Mouse (Mus musculus): Measurements from ENCODE around the gene Arhgap10. TPM values are rescaled to one million over a fixed set of nuclear protein-coding genes. Genes with fewer than 3 reads are reported as not detected.
A peak's percentile ranks its signal among the peaks of the same experiment; 100 is the strongest.

Arhgap10 gene
- polyA plus RNA-seq (2012; rRNA removed): 22.2 and 22.4 TPM in 2 replicates

DNA sequence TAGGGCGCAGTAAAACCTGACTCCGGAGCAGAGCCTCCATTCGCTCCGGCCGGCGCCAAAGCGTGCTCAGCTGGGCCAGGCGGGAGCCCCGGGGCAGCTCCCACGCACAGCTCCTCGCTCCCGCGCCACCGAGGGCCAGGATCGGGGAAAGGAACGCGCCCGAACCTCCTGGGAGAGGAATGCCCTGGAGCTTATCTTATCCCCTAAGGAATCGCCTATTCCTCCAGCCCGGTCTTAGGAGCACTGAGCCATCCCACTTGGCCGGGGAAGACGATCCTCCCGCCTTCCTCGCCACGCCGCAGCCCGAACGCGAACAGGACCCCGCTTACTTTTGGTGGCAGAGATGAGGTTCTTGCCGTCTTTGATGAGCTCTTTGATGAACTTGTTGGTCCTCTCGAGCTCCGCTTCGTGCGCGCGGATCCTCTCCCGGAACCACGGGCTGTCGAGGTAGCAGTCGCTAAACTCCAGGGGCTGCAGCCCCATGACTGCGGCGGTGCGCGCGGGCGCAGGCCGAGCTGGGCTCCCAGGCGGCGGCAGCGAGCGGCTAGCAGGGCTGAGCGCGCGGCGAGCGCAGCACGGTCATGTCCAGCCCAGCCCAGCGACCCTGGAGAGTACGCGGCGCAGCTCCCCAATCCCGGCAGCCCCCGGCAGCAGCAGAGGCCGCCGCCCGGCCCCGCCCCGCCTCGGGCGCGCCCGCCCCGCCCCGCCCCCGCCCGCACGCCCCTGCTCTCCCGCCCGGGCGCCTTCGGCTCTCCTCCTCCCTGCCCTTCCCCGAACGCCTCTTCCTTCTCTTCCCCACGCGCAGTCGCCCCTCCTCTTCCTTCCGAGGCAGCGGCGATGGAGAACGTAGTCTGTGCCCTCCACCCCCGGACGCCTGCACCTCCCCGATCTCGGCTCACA is at the start of gene Arhgap10:
Arhgap10 (minus strand) TSS at position 653 of the 900 bp plus-strand sequence.
- peak within 1 kb of the TSS; percentile 96 for H3K4me3 ChIP-seq (ENCODE audit: insufficient read depth, low read length)
- no peak for TF ChIP-seq CTCF (IDR thresholded peaks at IDR 0.05; ENCODE audit: extremely low read depth, insufficient read depth, low read length)
- TF ChIP-seq POLR2A (IDR thresholded peaks at IDR 0.05; ENCODE audit: extremely low read depth, insufficient read depth, low read length): peak; percentile 4; the same call in 1 of the 2 replicates
- peaks cover 3% of the 10 kb centered on the region for H3K4me1 ChIP-seq (ENCODE audit: control insufficient read depth, insufficient read depth, low read length)
- peak within 1 kb of the TSS; percentile 86; the same call in 1 of the 2 replicates for H3K27ac ChIP-seq (ENCODE audit: insufficient read depth, low read length)

DNA sequence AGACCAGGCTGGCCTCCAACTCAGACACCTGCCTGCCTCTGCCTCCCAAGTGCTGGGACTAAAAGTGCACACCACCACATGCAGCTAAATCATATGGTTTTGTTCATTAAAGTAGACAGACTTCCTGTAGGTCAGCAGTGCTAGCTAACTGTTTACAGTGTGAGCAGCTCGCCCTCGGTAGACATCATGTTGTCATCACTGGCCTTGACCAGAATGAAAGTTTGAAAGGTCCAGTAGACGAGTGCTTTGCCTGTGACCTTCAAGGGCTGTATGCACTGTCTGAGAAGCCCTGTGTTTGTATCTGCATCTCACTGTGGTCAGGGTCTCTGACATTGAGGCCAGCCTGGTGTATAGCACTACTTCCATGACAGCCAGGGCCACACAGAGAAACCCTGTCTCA is 43.7 kb upstream of the Arhgap10 start:
- Histone ChIP-seq H3K4me3 (ENCODE audit: insufficient read depth, low read length) (no peak overlapping the region), H3K4me1 (ENCODE audit: control insufficient read depth, insufficient read depth, low read length) (no peaks in the 10 kb centered on the region), H3K27ac (ENCODE audit: insufficient read depth, low read length) (no peak overlapping the region)
- no peak for TF ChIP-seq POLR2A (IDR thresholded peaks at IDR 0.05; ENCODE audit: extremely low read depth, insufficient read depth, low read length)
- TF ChIP-seq CTCF (IDR thresholded peaks at IDR 0.05; ENCODE audit: extremely low read depth, insufficient read depth, low read length): no peak

DNA sequence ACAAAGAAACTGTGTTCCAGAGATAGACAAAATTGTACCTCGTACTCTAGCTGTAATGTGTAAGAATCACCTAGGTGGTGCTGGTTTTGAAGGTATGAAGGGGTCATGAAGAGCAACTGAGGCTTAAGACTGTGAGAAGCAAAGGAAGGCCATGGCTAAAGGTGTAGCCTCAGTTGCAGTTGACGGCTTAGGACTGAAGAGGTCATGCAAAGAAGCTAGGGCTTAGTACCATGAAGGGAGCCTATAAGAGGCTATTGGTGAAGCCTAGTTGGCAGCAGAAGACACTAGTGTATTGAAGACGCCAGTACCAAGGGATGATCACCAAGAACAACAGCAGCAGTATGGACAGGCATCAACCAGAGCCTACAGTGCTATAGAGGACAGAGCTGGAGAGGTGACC is 34.7 kb upstream of the Arhgap10 start:
- TF ChIP-seq CTCF (IDR thresholded peaks at IDR 0.05; ENCODE audit: extremely low read depth, insufficient read depth, low read length) (no peak), POLR2A (IDR thresholded peaks at IDR 0.05; ENCODE audit: extremely low read depth, insufficient read depth, low read length) (no peak)
- H3K27ac ChIP-seq (ENCODE audit: insufficient read depth, low read length): no peak overlapping the region

DNA sequence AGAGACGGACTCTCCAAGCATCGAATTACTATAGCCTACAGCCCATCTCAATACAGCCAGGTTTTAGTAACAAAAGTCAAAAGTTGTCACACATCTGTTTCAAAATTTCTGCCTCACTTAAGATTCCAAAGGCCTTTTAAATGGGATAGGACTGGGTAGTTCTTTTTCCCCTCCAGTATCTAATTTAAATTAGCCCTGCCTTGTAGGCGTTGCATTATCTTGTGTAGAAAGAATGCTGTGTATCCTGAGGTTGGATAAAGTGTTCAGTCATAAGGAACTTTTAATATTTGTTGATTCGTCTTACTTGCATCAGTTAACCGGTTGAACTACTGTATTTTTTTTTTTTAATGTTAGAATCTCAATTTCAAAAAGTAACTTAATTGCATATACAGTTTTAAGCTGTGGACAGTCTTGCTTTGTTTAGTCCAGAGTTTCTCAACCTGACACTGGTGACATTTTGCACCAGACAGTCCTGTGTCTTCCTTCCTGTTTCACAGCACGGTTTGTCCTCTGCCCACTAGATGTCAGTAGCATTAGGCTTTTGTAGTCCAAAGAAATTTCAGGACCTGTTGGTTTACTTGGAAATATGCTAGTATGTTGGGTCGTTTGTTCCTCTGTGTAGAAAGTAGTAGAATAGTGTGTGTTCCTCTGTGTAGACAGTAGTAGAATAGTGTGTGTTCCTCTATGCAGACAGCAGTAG is 32.3 kb upstream of the Arhgap10 start:
- TF ChIP-seq CTCF (IDR thresholded peaks at IDR 0.05; ENCODE audit: extremely low read depth, insufficient read depth, low read length) (peak; percentile 46; the same call in 1 of the 2 replicates), POLR2A (IDR thresholded peaks at IDR 0.05; ENCODE audit: extremely low read depth, insufficient read depth, low read length) (no peak)
- H3K4me1 ChIP-seq (ENCODE audit: control insufficient read depth, insufficient read depth, low read length): no peaks in the 10 kb centered on the region; the same call in none of the 2 replicates
- peak overlapping the region; percentile 73; the same call in 1 of the 2 replicates for H3K27ac ChIP-seq (ENCODE audit: insufficient read depth, low read length)

More for the DNA sequence above, 34.7 kb upstream of the Arhgap10 start:
- H3K4me1 ChIP-seq (ENCODE audit: control insufficient read depth, insufficient read depth, low read length): no peaks in the 10 kb centered on the region; the same call in none of the 2 replicates
- no peak overlapping the region for H3K4me3 ChIP-seq (ENCODE audit: insufficient read depth, low read length)

DNA sequence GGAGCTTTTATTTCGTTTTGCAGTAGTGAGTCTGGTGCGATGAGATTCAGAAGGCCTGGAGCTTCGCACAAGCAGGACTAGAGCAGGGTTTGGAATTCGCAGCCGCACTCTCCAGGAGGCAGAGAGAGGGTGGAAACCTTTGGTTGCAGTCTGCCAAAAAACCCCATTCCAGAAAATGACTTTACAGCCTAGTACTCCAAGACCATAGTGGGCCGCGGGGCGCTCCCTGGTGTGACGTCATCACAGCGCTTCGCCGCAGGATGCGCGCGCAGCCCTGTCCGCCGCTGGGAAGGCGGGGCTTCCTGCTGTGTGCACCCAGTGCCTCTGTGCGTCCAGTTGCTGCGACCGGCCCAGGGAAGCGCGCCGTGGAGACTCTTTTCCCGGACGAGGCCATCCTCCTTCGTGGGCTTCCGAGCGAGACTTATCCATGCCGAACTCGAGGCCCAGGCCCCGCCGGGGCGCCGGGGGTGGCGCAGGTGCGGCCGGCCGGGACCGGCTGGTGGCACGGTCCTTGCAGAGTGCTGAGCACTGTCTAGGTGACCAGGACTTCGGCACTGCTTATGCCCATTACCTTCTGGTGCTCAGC is 31.5 kb upstream of the Arhgap10 start, which contains the start of gene Prmt9:
Prmt9 (plus strand) TSS at position 277 of the 586 bp plus-strand sequence.
- Histone ChIP-seq H3K4me1 (ENCODE audit: control insufficient read depth, insufficient read depth, low read length) (no peaks in the 10 kb centered on the region; the same call in none of the 2 replicates), H3K4me3 (ENCODE audit: insufficient read depth, low read length) (peak within 1 kb of the TSS; percentile 96), H3K27ac (ENCODE audit: insufficient read depth, low read length) (peak within 1 kb of the TSS; percentile 73)
- TF ChIP-seq POLR2A (IDR thresholded peaks at IDR 0.05; ENCODE audit: extremely low read depth, insufficient read depth, low read length) (peak; percentile 94), CTCF (IDR thresholded peaks at IDR 0.05; ENCODE audit: extremely low read depth, insufficient read depth, low read length) (no peak)

More for the DNA sequence above, 32.3 kb upstream of the Arhgap10 start:
- peak overlapping the region; percentile 96 for H3K4me3 ChIP-seq (ENCODE audit: insufficient read depth, low read length)

DNA sequence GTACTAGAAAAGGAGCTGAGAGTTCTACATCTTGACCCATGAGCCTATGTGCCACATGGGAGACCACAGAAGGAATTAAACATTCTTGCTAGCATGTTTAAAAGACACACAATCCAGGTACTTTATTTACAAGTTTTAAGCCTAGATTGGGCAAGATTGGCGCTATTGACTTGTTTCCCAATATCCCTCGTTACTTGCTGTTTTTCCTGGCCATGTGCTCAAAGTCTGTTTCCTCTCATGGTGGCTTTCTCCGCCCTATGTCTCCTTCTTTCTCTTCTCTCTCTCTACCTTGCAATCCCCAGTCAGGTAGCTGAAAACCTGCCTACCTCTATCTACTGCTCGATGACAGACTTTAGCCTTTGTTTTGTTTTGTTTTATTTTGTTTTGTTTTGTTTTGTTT is 27.9 kb upstream of the Arhgap10 start:
- no peak overlapping the region for H3K4me3 ChIP-seq (ENCODE audit: insufficient read depth, low read length)
- TF ChIP-seq POLR2A (IDR thresholded peaks at IDR 0.05; ENCODE audit: extremely low read depth, insufficient read depth, low read length): no peak
- no peak for TF ChIP-seq CTCF (IDR thresholded peaks at IDR 0.05; ENCODE audit: extremely low read depth, insufficient read depth, low read length)
- no peak overlapping the region for H3K27ac ChIP-seq (ENCODE audit: insufficient read depth, low read length)
- H3K4me1 ChIP-seq (ENCODE audit: control insufficient read depth, insufficient read depth, low read length): no peaks in the 10 kb centered on the region; the same call in 1 of the 2 replicates

DNA sequence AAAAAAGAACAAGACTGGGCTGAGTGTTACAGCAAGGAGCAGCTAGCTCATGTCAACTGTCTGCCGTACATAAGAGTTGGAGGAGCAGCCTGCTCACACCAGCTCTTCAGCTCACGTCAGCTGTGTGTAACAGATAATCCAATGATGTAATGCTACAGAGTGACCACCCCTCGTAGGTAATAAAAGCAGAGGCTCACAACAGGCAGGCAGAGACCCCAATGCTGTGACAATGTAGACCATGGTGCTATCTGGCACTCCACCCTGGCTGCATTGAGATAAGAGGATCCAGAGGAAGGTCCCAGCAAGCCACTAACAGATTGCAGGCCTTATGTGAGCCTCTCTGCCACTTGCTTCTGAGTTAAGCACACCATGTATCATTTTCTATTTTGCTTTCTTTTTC is 26.7 kb upstream of the Arhgap10 start:
- Histone ChIP-seq H3K4me3 (ENCODE audit: insufficient read depth, low read length) (no peak overlapping the region), H3K4me1 (ENCODE audit: control insufficient read depth, insufficient read depth, low read length) (no peaks in the 10 kb centered on the region), H3K27ac (ENCODE audit: insufficient read depth, low read length) (no peak overlapping the region)
- TF ChIP-seq CTCF (IDR thresholded peaks at IDR 0.05; ENCODE audit: extremely low read depth, insufficient read depth, low read length) (no peak), POLR2A (IDR thresholded peaks at IDR 0.05; ENCODE audit: extremely low read depth, insufficient read depth, low read length) (no peak)

DNA sequence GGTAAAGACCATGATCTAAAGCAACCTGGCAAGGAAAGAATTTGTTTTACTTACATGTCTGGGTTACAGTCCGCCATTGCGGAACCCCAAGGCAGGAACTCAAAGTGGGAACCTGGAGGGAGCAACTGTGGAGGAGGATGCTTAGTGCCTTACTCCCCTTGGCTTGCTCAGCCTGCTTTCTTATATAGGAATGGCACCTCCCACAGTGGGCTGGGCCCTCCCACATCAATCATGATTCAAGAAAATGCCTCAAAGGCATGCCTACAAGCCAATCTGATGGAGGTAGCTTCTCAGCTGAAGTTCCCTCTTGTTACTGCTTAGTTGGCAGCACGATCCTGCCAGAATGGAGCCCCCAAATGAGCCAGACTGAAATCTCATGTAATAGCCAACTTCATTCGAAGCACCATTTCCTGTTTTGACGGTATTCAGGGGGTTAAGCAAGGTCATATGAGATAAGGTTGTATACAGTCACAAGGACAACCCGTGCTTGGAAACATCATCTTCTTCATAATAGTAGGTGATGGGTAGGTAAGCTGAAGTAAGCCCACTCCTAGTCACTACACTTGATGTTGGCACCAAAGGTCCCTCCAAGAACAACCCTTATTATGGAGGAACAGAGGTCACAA is 25.5 kb upstream of the Arhgap10 start:
- TF ChIP-seq CTCF (IDR thresholded peaks at IDR 0.05; ENCODE audit: extremely low read depth, insufficient read depth, low read length): no peak
- no peak for TF ChIP-seq POLR2A (IDR thresholded peaks at IDR 0.05; ENCODE audit: extremely low read depth, insufficient read depth, low read length)
- Histone ChIP-seq H3K4me3 (ENCODE audit: insufficient read depth, low read length) (no peak overlapping the region), H3K27ac (ENCODE audit: insufficient read depth, low read length) (no peak overlapping the region), H3K4me1 (ENCODE audit: control insufficient read depth, insufficient read depth, low read length) (no peaks in the 10 kb centered on the region)

DNA sequence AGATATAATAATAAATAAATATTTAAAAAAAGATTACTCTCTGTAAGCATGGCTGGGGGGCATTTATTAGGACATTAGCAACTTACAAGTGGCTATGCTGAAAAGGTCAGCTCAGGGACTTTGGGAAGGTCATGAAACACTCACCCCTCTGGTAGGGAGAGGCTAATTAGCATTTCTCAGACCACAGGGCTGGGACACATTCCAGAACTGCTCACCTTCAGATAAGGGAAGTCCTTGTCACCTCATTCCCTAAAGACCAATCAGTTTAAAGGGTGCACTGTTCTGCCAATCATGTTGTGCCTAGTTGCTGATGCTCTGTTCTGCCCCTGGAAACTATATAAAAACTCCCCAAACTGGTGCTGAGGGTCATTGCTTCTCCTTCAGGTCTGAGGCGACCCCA is 20.5 kb upstream of the Arhgap10 start:
- no peak for TF ChIP-seq CTCF (IDR thresholded peaks at IDR 0.05; ENCODE audit: extremely low read depth, insufficient read depth, low read length)
- TF ChIP-seq POLR2A (IDR thresholded peaks at IDR 0.05; ENCODE audit: extremely low read depth, insufficient read depth, low read length): no peak
- Histone ChIP-seq H3K27ac (ENCODE audit: insufficient read depth, low read length) (no peak overlapping the region), H3K4me3 (ENCODE audit: insufficient read depth, low read length) (no peak overlapping the region), H3K4me1 (ENCODE audit: control insufficient read depth, insufficient read depth, low read length) (no peaks in the 10 kb centered on the region)
